Mouse (Mus musculus): ENCODE measurements around the gene Nphp4.

- TF ChIP-seq CTCF (IDR thresholded peaks at IDR 0.05) (no peak), POLR2A (IDR thresholded peaks at IDR 0.05; ENCODE audit: insufficient read depth, low read depth, low read length) (no peak)
Observed at GRCm38 (mm10) chr4:152519106-152519505, 42.6 kb downstream of the Nphp4 start.

Measured in heart, adult 2 months (tissue).